Mouse (Mus musculus) left cerebral cortex, adult 8-10 months (tissue): ENCODE measurements around the gene Ano6. TPM values are rescaled to one million over a fixed set of nuclear protein-coding genes. Genes with fewer than 3 reads are reported as not detected.
"Not testable (repeated sequence)": the region's sequence is repeated elsewhere in the genome, so short reads cannot be mapped to it uniquely, and the experiment has no call there.

Experiments used
- DNase-seq, 2 experiments: peaks; one replicate each; pipeline ENCODE4 v3.0.0; 2022; ENCODE audit warnings: low spot score in 2 of 2
- total RNA-seq, 4 experiments: library from RNA; stranded (reverse); gene quantifications; 2 replicates each; pipeline ENCODE4 v1.2.4; 2022

Gene Ano6
- total RNA-seq, 4 experiments from 2014 or later: 21.3 to 27.1 (median 24.0) TPM

DNA sequence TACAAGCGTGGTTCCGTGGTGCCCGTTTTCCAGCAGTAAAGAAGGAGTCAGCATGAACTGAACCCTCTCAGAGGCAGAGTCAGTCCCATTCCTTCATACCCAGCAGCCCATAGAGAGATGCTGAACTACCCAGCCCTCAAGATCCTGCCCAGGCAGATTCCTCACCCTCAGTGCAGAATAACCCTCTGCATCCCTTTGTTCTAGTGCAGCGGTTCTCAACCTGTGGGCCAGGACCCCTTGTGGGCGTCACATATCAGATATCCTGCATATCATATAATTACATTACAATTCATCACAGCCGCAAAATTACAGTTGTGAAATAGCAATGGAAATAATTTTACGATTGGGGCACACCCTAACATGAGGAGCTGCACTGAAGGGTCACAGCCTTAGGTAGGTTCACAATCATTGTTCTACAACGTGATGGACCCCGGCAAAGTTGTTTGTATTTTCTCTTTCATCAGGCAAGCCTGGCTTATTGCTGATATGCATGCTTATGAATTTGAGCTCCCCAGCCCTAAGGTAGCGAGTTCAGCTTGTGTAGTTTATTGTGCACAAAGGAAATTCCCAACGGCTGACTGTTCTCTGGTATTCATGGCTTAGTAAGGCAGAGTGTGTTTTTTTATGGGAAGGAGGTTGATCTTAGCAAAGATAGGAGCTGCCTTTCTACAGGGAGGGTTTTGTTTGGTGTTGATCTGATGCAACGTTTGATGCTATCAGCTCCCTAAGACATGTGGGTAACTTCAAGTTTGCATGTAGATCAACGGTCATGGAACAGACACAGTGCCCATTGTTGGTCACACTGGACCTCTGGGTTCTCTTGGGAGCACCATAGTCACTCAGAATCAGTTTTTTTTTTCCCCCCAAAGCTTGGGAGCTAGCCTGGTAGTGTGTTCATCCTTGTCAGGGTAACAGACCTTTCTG lies 33.0 kb downstream of the Ano6 start:
- DNase-seq: no peak

DNA sequence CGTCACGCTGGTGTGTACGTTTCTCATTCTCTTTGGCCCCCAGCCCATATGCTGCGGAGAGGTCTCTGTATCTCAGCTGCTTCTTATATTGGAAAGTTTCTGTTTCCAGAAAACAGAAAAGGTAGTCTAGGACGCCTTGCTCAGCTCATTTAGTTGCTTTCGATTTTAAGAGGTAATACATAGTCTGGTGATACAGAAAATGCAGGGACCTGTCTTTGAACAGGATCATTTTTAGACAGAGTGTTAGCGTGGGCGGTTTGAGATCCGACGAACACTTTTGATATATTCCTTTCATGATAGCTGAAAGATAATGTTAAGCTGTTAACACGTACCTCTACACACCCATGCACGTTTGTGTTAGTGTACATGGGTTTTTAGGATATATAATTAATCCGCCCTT lies 35.9 kb downstream of the Ano6 start:
- no peak for DNase-seq

DNA sequence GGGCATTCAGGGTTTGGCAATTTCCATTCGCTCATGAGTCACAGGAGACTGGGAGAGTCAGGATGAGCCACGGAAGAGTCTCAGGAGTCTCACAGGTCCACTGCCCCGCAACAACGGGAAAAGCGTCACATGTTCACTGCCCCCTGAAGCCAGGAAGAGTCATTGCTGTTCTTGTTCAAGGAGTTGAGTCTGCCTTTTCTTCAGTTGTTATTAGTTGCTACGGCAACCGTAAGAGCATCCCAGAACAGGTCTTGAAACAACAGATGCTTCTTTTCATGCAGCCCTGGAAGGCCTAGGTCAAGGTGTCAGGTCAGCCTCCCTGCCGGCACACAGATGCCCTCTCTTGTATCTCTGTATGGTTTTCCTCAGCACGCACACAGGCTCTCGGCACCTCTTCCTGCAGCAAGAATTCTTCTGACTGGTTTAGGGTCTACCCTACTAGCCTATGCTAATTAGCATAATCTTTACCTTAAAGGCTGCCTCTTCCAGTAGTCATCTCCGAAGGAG lies 36.9 kb downstream of the Ano6 start:
- no peak for DNase-seq

DNA sequence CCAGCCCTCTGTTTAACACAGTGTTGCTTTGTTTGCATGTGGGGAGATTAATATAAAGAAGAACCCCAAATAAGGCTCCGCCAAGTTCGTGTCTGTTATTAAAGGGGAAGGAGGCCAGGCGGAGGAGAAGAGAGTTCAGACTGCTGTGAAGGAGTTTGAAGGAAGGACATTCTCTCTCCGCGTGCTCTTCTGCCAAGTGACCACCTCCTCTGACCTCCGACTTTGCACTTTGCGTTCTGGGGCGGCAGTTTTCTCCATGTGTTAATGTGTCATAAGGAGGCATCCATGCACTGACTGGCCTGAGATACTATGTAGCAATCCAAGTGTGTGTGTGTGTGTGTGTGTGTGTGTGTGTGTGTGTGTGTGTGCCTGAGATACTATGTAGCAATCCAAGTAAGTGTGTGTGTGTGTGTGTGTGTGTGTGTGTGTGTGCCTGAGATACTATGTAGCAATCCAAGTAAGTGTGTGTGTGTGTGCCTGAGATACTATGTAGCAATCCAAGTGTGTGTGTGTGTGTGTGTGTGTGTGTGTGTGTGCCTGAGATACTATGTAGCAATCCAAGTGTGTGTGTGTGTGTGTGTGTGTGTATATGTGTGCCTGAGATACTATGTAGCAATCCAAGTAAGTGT lies 37.5 kb downstream of the Ano6 start:
- not testable (repeated sequence) for DNase-seq

DNA sequence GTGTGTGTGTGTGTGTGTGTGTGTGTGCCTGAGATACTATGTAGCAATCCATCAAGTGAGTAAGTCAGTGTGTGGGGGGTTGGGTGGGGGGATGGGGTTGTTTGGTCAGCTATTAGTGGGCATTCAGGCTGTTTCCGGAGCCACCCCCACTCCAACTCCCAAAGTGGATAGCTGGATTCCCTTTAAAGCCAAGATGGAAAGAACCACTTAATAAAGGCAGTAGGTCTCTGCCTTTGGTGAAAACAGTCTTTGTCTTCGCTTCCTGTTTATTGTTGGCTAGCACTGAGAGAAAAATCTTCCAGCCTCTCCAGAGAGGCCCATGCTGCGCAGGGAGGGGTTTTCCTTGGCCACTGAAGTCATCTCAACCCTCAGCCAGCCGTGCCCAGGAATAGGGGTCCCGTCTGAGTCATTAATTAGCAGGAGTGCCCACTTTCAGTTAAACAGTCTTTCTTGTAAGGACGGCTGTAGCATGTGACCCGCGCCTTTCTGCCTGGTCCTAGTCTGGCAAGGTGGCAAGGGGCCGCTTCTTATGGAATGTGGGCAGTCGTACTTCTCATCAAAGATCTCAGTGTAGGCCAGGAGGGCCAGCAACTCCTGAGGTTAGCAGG lies 38.1 kb downstream of the Ano6 start:
- DNase-seq: no peak

DNA sequence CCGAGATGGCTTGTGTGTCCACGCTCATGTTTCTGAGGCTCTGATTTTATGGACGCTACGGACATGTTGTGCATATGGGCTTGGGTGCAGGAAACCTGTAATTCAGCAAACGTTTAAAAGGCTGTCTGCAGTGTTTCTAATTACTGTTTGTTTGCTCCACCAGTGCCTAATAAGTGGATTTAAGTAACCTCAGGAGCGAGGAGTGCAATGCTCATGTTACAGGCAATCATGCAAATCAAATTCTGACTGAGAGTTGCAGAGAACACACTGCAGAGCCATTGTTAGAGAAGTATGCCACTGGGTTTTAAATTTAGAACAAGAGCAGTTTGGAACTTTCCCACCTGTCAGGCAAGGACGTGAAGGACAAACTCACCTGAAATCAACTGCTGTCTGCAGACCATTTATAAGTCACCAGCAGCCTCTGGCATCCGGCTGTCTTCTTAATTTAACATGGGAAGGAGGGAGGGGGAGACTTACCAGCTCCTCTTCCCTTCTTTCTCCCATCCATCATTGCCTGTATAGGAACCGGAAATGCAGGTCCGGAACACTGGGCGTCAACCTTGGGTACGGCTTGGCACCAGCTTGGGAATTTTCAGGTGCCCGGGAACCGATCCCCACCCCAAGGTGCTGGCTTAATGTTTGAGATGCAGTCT lies 39.0 kb downstream of the Ano6 start:
- DNase-seq: no peak

DNA sequence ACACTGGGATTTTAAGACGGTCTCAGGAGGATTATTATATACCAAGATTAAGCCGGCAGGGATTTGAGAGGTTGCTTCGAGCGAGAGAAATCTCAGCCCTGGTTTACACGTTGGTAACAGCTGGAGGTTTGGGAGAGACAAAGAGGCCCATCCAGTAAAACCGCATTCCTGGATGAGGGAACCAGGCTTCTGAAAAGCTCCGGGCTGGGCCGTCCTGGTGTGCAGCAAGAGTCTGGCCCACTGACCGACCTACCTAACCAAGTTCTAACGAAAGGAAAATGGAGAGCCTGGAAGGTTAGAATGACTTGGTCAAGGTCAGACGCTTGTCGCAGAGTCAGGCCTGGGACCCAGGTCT lies 39.5 kb downstream of the Ano6 start:
- no peak for DNase-seq

DNA sequence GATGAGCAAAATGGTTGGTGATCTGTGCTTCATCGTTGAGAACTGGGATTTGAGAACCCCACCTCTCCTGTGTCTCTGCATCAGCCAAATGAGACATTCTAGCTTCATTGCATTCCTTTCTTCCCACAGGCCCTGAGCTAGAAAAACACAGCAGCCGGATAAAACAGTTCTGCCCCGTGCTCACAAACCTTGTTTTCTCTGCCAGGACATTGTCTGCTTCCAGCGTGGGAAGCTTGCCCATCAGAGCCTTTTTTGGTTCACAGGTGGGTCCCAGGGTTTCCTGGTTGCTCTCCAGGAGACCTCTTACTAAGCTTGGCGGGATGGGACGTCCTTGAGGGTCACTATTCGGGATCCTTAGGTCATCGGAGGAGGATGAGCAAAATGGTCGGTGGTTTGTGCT lies 42.6 kb downstream of the Ano6 start:
- DNase-seq: no peak

DNA sequence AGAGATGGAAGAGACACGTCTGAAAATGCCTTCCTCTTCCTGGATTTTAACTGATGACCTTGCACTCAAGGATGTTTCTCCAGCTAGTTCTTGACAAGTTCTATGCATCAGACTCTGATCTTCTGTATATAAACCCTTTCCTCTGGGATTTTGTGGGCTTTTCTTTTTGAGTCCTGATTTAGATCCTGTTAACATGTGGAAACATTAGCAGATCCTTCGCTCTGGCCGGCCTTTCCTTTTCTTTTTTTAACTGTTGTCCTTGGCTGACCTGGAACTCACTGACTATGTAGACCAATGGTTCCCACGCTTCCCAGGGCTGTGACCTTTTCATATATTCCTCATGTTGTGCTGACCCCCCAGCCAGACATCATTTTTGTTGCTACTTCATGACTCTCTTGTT lies 45.4 kb downstream of the Ano6 start:
- DNase-seq: no peak

DNA sequence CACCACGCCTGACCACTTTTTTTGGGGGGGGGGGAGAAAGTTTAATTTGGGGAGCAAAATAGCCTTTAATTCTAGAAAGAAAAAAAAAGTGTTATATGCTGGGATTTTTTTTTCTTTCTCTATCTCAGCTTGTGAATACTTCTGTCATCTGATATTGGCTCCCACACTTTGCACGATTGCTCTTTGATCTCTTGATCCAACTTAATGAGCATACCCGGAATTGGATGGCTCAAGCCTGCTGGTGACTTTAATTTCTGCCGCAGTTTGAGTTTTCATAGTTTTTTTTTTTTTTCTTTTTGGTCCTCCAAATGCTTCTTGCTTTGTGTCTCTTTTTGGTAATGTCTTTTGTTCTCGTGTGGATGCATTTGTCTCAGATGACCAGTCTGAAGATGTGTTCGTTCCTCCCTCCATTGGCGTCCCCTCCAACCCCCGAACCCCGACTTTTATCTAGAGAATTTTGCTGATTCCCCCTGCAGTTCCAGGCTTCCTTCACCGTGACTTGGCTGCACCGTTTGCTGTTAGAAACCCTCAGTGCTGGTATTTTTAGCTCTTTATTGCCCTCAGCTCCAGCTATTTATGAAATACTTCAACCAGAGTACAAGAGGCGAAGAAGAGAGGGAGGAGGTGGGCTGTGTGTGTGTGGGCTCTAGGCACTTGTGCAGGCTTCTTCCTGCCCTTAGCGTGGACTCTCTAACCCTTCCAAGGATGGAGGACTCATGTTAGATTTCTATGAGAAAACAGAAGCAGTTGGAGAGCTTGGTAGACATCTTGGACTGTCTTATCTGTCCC lies 46.2 kb downstream of the Ano6 start:
- no peak for DNase-seq

DNA sequence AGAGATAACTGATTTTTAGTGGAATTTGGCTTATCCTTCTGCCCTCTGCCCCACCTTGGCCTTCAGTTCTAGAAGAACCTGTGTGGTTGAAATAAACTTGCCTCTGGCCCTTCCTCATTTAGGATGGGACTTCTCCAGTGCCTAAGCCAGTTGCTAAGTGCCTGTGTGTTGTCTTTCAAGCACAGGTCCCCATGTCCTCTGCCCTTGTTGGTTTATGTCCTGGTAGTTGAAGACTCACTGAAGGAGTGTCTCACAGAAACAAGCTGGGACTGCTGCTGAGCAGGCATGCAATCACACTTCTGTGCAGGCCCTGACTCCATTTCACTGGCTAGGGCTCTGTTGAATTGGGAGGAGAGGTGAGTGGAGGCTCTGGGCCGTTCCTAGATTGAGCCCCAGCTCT lies 46.9 kb downstream of the Ano6 start:
- DNase-seq: no peak

DNA sequence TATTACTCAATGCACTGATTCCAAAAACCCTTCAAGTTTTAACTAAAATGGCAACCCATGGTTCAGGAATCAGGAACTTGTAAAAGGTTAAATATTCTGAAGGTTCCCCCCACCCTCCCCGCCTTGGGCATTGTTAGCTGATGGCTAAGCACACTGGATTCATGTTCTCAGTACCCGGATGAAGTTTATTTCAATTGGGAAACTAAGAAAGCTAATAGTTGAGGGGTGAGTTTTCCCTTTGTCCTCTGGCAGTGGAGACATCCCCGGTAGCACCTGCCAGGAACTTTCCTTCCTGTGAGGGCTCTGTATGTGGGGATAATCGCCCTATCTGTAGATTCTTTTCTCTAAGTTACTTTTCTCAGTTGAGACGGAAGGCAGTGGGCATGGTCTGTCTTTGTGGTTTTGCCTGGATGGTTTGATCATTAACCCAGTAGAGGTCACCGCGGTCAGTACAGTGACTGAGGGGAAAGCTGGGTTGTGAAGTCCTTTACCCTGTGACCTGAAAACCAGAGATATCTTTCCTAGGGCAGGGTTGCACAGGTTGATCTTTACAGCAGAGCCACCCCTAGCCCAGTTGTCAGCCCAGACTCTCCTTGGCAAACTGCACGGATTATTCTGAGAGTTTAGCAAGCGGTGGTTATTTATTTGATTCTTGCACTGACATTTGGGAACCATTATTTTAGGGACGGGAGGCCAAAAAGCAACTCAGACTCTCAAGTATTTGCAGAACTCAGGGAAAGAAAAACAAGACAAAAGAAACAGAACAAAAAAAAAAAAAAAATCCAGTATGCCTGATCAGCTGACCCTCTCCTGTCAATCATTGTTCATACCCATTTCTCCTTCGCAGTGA lies 47.8 kb downstream of the Ano6 start:
- no peak for DNase-seq

DNA sequence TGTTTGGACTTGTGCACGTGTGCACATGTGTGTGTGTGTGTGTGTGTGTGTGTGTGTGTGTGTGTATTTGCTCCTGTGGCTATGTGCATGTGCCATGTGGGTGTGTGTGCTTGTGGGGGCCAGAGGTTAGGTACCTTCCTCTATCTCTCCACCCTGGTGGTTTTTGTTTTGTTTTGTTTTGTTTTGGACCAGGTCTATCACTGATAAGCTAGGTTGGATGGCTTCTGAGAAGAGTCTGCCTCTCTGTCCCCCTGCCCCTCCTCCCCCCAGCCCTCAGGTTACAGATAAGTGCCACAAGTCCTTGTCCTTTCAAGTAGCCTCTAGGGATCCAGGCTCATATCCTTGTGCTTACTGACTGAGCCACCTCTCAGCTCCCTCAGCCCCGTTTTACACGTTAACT lies 49.1 kb downstream of the Ano6 start:
- no peak for DNase-seq

DNA sequence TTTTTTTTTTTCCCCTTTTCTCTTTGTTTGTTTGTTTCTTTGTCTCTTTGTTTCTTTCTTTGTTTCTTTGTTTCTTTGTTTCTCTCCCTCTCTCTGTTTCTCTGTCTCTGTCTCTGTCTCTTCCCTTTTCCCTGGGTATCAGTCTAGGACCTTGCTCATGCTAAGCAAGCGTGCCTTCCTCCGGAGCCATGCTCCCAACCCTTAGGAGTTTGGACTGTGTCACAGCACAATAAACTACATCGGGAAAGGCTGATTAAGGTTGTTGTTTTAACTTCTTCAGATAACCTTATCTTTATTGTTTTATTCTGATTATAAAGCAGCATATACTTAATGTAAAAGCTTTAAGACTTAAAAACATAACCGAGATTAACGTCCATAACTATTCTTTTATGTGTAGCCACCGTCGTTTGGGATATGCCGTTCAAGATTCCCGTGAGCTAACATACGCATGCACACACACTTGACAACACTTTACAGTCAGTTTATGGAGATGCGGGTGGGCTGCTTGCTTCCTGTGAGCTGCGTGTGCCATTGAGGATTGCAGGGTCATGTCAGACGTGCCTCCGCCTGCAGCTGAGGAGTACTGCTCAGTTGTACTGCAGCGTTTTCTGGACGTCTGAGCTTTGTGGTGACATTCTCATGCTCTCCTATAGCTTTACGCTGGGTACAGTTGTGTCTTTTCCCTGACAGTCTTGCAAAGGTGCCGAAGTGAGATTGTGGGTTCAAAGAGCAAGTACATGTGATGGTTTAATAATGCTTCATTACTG lies 52.7 kb downstream of the Ano6 start:
- no peak for DNase-seq

DNA sequence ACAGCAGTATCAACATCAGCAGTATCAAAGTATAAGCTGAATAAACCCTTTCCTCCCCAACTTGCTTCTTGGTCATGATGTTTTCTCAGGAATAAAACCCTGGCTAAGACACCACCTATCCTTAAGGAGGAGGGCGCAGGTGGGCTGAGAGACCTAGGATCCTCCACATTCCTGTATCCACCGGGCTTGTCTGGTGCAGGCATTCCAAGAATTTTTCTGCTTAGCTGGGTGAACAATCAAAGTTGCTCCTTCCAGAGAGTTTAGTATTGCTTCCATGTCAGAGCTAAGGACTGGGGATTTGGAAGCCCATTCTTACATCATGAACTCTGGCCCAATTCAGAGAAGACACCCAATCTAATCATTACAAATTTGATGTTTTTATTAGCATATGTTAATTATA lies 53.8 kb downstream of the Ano6 start:
- no peak for DNase-seq

DNA sequence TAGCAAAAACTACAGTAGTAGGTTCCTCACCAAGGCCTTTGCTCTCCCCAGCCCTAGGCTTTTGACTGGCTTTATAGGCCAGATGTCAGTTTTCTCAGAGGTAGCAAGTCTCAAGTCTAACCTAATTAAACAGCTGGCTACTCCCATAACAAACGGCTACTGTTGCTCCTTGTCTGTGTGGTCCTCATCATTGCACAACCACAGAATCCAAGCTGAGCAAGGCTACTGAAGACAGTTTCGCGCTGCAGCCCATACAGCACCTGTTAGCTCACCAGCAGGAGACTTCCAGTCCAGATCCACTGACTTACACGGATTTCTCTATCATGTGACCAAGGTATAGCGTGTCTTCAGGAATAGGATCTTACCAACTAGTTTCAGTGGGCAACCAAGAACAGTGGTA lies 55.5 kb downstream of the Ano6 start:
- no peak for DNase-seq

DNA sequence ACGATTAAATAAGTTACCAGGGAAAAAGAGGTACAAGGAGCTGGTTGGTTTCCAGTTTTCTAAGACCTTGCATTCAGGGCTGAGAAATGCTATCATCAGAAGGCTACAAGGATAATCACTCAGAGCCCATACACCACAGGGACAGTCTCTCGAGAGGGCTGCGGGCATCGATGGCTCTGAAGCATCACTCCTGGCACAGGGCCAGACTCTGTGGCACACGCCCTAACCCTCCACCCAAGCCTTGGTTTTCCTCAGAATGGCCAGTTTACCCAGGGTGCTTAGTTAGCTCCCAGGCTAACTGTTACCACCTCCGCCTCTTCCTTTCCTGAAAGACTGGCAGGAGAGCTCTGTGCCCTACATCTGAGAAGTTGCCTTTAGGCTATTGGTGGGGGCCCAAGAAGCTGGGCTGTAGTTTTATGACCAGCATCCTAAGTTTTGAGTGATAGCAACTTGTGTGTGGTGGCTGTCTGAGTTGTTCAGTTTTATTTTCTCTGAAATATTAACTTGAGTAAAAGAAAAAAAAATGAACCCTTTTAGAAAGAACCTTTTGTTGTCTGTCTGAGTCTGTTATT lies 57.9 kb downstream of the Ano6 start:
- no peak for DNase-seq

DNA sequence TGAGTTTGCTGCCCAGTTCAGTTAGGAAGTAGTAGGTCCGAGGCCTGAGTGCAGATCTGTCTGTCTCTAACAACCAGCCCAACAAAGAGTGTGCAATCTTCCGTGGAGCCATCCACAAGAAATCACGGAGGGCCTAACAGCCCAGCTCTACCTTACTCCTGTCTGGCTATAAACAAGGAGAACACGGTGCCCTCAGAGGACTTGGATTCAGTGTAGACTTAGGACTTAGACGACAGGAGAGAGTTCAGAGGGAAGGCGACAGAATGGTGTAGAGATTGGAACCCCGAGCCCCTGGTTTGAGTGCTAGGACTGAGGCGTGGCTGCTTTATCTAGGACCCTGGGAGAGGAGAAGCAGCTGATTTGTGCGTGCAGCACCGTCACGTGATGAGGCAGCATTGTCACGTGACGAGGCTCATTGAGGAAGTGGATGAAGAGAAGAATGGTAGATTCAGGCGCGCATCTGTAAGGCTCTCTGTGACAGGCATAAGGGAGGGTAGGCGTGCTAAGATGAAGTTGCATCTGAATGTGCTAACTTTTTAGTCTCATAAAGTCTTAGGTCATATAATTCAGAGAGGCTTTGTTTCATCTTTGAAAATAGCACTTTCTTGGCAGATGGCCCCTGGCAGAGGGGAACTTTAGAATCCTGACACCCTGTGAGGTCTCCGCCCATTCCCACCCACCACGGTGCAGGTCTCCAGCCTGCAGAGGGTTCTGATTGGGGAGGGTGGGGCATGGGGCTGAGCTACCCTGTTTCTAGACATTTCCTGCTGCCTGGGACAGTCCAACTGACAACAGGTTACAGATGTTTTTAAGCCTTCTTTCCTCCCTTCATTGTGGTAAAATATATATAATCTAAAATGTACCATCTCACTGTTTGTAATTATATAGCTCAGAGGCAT lies 59.1 kb downstream of the Ano6 start:
- DNase-seq: no peak
